Mouse (Mus musculus): ENCODE measurements around the gene Klhl8.

GRCm38 (mm10) chr5:103916595-103917356 is 5.7 kb upstream of the Klhl8 start:
- TF ChIP-seq CTCF (IDR thresholded peaks at IDR 0.05; ENCODE audit: extremely low read depth, insufficient read length, insufficient replicate concordance, low read depth, low read length) (no peak), POLR2A (IDR thresholded peaks at IDR 0.05; ENCODE audit: low read depth, low read length) (no peak)

Measured in small intestine, adult 2 months (tissue).